Mouse (Mus musculus) layer of hippocampus, adult 8-10 months (tissue): ENCODE results near the gene Siglech. TPM values are rescaled to one million over a fixed set of nuclear protein-coding genes. Genes with fewer than 3 reads are reported as not detected.

Experiments
- total RNA-seq, 4 experiments: library from RNA; stranded (reverse); gene quantifications; 2 replicates each; pipeline ENCODE4 v1.2.4; 2022

Gene Siglech
- total RNA-seq, 4 experiments from 2014 or later = 10.7 to 66.2 (median 32.2) TPM

Other genes starting within 250 kb of the Siglech start
- gene Tubgcp5, start 26.0 kb downstream of the Siglech start, total RNA-seq = 10 to 100 TPM; 29.9 to 40.8 (median 36.8) TPM
- gene Cyfip1, start 73.6 kb downstream of the Siglech start, total RNA-seq = 100 to 1,000 TPM; 105 to 146 (median 123) TPM
- 10 to 100 TPM; 46.9 to 59.8 (median 54.4) TPM for gene Nipa2, start 194.3 kb downstream of the Siglech start, total RNA-seq